Mouse (Mus musculus) gastrocnemius, postnatal 14 days (tissue): ENCODE data around the gene Gnaq. TPM values are rescaled to one million over a fixed set of nuclear protein-coding genes. Genes with fewer than 3 reads are reported as not detected.

Experiments used
- DNase-seq: peaks from one replicate; pipeline ENCODE4 v3.0.0; 2021; ENCODE audit warnings: mixed read lengths
- intact Hi-C: fragments of 180-260 bp; cut with DNase I; formaldehyde crosslinking; loops from one replicate; pipeline ENCODE4 v1.15.1; 2025; ENCODE audit warnings: low total_unique reads
- total RNA-seq, 2 experiments: library from RNA; stranded (reverse); gene quantifications; 2 replicates each; pipeline ENCODE4 v1.2.3; 2021

Gnaq gene
- total RNA-seq, 2 experiments from 2014 or later = 15.8 to 20.3 TPM

DNA sequence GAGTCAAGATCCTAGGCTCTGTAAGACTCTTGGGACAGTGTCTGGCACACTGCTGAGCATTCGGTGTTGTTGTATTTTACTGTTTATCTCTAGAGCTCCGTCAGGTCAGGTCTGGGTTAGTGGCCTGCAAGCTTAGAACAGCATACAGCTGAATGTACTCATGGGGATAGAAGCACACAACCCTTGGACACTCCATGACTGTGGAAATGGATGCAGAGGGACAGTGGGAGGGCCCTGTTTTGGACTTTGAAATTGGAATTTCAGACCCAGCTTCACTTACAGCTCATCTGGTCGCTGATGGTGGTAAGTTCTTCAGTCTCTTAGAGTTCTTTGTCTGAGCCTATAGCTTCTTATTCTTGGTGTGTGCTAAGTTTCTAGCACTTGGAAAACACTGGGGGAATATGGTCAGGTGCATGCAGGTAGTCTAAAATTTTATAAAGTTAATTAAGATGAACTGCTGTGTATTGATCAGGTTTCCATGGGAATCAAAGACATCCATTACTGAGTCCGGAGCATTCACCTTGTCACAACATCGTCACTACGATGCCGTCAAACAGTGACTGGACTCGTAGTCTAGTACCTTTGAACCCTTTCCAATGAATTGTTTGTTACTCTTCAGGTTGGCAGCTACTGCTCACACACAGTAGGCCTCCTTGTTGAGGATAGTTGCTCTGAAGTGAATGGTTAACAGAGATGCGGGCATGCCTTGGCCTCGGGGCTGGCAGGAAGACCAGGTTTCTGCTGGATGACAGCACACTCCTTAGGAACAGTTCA lies 51.1 kb downstream of the Gnaq start:
- DNase-seq = no peak
- intact Hi-C loops = no loop called here

DNA sequence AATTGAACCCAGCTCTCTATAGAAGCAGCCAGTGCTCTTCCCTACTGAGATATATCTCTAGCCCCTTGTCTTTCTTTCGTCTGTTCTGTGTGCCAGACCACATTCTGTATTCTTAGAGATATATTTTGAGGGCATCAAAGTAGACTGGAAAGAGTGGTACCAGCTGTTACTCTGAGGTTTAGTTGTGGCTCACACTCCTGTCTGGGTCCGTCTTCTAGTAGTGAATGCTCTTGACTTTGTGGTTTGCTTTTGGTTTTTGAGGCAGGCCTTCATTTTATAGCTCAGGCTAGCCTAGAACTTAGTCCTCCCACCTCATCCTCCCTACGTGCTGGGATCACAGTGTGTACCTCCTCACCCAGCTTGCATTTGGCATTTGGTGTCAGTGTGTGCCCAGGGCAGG lies 54.4 kb downstream of the Gnaq start:
- intact Hi-C loops = no loop called here
- DNase-seq = no peak

DNA sequence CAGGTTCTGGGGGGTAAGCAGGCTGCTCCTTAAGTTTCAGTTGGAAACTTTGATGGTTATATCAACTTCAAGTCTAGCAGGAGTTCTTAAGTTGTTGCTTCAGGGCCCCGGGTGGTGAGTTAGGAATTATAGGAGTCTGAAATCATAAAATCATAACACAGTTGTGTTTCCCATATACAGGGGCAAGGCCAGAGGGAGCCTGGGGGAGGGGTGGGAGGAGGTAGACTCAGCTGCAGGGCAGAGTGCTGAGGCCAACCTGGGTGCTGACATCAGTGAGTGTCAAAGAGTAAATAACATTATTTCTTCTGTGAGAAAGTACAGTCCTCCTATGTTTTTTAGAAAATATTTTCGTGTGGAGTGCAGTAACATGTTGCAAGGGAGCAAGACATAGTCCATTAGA lies 55.3 kb downstream of the Gnaq start:
- intact Hi-C loops = no loop called here
- no peak for DNase-seq

DNA sequence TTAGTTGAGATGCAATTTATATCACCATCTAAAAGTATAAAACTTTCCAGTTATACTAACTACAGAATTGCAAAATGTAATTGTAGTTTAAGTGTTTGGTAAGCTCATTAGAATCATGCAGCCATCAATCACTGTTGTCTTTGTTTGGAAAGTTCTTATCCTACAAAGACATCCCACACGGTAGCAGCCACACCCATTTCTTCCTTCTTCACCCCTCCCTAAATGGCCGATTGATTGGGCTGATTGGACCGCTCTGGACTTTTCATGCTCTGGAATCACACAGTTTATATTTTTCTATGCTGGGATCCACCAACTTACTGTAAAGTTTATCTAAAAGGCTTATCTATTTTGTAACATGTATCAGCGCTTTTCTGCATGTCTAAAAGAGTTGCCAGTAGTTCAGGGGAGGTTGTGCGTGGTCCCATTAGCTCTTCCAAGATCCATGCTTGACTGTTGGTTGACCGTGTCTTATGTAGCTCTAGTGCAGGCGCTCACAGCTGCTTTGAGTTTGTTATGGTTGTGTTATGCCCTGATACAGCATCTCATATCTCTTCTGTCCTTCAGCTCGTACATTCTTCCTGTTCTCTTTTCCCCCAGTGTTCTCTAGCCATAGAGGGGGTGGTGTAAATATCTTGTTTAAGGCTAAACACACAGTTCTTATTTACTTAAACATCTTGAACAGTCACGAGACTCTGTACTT lies 56.6 kb downstream of the Gnaq start:
- intact Hi-C loops = no loop called here
- DNase-seq = no peak

DNA sequence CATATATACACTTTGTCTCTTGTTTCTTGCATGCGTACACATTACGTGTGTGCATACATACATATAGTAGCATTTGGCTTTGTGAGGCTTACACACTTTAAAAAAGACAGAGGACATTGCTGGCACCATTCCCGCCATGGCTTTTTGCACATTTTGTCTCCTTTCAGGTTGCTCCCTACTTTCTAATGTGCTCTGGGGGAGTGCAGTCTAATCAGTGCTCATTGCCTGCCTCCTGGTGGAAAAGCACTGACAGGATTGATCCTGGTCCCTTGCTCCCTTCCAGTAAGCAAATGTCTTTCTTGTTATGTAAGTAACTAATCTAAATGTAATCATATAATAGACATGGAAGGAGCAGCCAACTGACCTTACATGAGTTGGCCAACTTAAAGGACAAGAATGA lies 65.5 kb downstream of the Gnaq start:
- intact Hi-C loops = loop anchor here (10.0 kb wide), 1 partner anchor 133 kb away; no protein-coding TSS in a partner anchor

DNA sequence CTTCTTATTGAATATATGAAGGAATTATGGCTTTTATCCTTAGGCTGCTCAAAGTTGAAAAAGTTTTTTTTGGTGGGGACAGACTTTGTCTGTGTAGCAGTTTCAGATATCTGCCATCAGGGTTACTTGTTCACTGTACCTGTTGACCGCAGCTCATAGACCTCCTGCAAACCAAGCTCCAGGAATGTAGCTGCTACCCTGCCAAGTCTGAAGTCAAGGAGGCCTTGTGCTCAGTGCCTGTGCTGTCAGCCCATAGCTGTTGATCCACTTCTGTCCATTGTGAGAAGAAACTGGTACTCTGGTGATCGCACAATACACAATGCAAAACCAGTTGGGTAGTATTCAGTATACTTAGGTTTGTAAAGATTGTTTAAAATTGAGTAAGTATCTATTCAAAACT lies 68.7 kb downstream of the Gnaq start:
- no peak for DNase-seq
- intact Hi-C loops = no loop called here

More for the DNA sequence above, 65.5 kb downstream of the Gnaq start:
- DNase-seq = no peak

DNA sequence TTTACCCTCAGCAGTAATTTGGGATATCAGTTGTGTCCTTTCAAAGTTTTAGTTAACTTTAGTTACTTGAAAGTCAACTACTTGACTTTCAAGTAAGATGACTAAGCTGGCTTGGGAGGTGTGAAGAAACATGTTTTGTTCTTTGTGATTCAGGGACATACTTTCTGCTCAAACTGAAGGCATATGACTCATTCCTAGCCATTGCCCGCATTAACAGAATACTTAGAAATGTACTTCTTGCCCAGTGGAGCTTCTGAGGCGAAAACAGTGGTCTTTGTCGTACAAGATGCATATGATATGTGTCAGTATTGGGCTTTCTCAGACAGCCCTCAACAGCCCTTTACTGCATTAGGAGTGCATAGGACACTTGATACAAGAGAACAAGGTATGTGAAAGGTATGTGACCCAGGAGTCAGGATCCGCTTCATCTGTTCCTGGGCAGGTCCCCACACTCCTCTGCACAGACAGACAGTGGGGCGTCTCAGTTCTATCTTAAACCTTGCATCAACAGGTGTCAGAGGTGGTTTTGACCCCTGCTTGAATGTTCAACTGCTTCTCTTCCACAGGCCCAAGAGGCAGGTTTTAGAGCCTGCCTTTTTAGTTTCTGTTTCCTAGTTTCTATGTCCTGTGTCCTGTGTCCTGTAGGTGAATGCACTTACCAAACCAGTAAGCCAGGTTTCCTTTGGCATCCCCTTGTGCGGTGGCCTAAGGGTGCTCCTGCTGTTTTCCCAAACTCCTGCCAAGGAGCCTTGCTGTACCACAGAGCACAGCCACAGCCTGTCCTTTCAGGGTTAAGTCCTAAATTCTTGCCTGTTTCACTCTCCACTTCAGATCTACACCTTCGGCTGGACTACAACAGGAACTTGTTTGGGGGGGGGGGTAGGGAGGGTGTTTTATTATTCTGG lies 72.4 kb downstream of the Gnaq start:
- DNase-seq = no peak
- intact Hi-C loops = no loop called here

DNA sequence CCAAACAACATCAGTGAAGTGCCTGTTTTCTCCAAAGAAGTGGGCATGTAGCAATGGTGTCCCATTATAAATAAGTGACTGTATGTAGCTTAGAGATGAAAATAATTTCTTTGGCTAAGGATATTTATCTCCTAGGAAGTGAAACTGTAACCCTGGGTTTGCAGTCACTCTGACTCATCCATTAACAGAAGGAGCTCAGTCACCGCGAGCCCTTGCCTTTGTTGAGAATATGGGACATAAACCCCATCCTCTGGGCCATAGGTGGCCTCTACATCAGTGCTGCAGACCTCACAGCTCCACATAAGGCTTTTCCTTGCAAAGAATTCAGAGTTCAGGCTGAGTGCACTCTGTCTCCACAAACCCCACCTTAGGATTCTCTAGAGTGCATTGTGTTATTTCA lies 77.0 kb downstream of the Gnaq start:
- no peak for DNase-seq
- intact Hi-C loops = no loop called here

DNA sequence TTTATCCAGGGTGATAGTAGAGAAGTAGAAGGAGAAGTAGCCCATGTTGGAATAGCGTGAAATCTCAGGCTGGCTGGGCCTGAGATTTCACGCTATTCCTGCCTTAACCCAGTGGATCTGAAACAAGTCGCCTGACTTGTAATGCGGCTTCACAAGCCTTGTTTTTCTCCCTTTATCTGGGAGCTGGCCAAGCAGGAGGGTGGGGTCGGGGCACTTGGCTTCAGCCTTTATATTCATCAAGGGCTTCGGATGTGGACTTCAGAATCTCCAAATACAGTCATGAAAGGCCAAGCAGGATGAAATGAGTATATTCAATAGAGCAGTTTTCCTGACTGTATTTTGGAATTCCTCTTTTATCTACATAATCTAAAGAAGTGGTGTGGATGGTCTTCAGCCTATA lies 82.3 kb downstream of the Gnaq start:
- intact Hi-C loops = no loop called here

DNA sequence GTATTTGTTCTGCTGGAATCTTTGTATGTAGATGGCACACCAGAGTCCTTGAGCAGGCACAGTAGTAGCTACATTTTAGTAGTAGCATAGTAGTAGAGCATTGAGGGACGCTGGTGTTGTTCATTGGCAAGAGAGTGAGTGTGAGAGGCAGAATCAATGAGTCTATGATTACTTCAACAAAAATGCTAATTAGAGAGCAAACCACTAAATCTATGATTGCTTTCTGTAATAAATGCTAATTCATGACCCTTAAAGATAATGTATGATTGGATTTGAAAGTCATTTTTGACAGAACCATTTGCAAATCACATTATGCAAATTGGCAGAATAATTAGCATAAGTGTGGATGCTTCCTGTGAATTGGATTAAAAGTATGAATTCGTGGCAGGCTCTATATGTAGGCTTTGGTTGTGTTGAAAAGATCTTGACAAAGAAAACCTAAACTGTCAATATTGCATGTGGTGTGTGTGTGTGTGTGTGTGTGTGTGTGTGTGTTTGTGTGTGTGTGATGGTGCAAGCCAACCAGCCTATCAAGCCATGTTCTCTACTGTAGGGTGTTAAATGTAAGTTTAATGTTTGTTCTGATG lies 82.9 kb downstream of the Gnaq start:
- no peak for DNase-seq
- intact Hi-C loops = no loop called here

More for the DNA sequence above, 82.3 kb downstream of the Gnaq start:
- DNase-seq = peak; percentile 76

DNA sequence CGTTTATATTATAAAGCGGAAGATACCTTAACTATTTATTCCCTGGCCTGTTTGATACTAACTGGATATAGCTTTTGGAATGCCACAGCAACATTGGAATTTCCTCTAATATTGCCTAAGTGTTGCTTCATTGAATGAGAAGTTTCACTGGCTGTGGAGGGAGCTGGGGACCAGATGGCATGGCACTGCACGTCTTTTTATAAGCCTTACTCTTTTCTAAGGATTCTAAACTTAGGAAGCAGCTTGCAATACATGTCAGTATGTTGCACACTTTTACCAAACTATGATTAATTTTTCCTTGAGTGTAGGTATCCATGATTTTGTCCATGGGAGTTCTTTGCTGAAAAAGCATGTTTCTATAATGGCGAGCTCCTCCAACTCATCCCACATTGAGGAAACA lies 87.3 kb downstream of the Gnaq start:
- intact Hi-C loops = no loop called here
- DNase-seq = no peak

DNA sequence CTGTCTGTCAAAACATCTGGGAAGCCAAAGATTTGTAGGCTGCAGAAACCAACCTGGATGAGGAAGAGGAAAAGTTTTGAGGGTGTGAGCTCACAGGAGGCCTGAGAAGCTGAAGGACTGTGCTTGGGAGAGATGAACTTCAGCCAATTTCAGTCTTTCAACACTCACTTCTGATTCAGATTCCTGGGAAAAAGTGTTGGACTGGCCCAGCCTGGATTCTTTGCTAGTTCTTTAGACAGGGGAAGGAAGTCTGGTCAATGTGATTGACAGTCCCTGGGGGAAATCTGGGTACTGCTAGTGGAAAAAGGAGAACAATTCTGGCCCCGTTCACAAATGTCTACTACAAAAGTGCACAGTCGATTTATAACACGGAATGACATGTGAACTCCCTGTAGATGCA lies 89.9 kb downstream of the Gnaq start:
- no peak for DNase-seq
- intact Hi-C loops = no loop called here

DNA sequence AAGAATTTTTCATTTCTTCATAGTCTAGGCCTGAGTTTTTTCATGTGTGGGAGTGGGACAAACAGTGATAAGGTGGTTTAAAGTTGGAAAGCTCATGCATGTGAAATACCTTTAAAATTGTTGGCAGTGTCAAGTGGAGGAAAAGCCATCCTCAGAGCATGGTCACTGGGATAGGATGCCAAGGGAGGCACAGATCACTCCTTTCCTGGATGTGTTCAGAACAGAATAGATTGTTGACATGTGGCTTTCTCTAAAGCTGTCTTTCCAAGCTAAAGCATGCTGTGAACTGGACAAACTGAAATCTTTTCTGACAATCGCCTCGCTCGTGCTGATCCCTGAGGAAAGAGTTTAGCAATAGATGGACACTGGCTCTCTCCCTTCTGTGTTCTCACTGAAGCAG lies 90.5 kb downstream of the Gnaq start:
- DNase-seq = no peak
- intact Hi-C loops = no loop called here

DNA sequence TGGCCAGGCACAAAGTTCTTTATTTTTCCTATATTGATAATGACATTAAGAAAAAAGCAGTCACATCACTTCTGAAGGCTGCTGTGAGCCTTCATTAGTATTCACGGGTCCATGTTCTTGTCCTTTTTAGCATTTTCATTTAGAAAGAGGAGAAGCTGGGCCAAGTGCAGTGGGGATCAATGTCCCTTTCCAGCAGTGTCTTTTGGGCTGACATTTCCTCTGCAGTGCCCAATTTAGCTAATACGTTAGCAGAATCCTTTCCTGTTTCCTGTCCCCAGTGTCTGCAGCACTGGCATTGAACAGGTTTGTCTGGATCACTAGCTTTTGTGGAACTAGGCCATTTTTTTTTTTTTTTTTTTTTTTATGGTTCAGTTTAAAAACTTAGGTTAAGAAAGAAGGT lies 92.2 kb downstream of the Gnaq start:
- DNase-seq = no peak
- intact Hi-C loops = no loop called here

DNA sequence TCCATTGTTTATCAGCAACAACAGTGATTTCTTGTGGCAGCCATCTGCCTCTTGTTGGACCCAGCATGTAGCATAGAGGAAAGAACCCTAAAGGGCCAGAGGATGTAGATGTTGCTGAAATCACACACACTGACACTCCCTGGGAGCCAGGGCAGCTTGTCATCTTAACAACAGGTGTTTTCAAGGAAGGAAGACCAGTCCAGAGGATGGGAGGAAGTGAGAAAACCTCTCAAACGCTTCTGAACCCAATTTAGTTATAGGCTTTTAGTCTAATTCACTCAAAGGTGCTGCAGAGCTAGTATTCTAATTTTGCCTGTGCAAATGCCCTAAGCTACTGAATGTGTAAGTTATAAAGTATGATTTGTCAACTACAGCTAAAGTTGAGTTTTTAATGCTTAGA lies 99.0 kb downstream of the Gnaq start:
- no peak for DNase-seq
- intact Hi-C loops = no loop called here

DNA sequence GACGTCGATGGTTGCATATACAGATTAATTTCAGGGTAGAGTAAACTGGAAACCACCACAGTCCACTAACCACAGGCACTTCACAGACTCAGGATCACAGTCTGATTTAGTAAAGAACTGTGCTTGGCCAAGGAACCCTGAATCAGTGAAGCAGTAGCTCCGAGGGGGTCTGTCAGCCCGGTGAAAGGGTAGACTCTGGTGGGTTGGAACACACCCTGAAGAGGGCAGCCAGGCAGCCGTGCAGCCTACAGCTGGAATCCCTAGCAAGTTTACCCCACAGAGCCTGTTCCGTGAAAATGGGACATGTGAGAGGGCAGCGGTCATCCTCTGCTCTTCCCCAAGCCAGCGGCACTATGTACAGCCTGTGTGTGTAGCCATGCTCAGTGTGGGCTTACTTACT lies 103.0 kb downstream of the Gnaq start:
- intact Hi-C loops = no loop called here
- DNase-seq = no peak

DNA sequence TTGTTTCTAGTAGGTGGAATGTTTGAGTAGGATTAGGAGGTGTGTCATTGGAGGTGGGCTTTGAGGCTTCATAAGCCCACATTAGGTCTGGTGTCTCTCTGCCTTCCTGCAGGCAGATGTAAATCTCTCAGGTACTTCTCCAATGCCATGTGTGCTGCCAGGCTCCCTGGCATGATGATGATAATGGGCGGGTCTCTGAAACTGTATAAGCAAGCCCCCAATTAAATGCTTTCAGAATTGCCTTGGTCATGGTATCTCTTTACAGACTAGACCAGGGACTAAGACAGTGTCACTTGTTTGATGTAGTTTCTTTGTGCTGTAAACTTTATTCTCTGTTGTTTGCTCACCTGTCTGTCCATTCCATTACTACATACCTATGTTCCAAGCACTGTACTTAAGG lies 104.4 kb downstream of the Gnaq start:
- no peak for DNase-seq
- intact Hi-C loops = no loop called here

DNA sequence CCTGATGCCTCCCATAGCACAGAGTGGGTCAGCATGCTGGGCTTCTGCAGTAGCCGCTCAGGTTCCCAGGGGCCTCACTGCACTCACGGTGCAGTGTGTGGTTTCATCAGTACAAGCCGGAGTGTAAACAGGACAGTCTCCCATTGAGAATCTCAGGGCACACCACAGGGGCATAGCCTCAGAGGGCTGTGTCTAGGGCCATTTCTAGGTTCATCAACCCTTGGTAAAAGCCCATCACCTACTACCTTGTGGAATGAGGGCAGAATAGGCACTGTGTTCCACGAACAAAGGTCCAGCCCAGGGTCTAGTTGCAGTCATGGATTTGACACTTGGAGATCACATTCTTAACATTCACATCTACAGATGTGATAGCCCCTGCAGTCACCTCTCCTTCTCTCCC lies 105.4 kb downstream of the Gnaq start:
- intact Hi-C loops = no loop called here
- DNase-seq = no peak

DNA sequence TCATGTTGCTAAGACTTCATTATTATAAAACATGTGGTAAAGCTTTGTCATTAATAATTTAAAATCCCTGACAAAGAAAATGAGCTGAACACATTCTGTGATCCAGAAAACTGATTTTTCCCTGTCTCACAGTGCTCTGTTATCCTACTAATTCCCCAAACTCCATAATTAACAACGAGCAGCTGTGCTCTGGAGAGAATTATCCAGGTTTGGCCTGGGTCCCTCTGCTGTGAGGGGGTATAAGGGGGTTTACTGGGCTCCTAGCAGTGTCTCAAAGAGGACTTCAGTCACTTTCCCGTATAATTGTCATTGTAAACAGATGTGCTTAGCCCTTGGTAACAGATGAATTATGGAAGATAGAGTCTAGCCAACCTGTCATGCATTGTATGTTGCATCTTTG lies 105.9 kb downstream of the Gnaq start:
- intact Hi-C loops = no loop called here
- no peak for DNase-seq

DNA sequence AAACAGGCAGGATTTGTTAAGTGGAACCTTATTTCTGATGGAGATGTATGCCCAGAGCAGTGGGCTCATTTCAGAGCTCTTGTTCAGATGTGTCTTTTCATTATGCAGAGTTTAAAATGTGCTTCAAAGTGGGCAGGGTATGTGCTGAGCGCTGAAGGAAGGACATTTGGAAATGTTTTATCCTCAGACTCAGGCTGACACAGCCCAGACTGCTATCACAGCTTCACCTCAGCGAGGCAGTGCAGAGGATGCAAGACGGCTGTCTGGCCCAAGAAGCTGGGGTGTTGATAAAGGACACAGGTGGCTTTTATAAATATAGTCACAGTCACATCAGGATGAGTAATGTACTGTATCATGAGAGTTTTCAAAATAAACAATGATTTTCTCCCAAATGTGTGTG lies 110.1 kb downstream of the Gnaq start:
- DNase-seq = no peak
- intact Hi-C loops = no loop called here
